Mouse (Mus musculus): ENCODE measurements around the gene Hmgcs2. TPM values are rescaled to one million over a fixed set of nuclear protein-coding genes. Genes with fewer than 3 reads are reported as not detected.

The Hmgcs2 gene
- polyA plus RNA-seq, 1 experiment from 2014 or later: 15.3 TPM

DNA sequence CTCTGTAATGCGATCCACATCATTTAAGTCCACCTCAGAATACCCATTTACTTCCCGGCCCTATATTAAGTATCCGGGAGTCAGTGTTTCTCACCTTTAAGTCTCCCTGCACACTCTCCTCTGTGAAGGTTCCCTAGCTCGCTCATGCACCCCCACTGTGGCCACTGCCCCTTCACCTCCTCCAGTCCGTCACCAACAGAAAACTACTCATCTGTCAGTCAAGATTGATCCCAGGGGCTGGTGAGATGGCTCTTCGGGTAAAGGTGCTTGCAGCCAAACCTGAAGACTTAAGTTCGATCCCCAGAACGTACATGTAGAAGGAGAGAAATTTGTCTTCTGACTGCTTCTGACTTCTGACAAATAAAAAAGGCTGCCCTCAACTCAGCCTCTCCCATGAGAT, 2.2 kb downstream of the Hmgcs2 start:
- no peaks in the 10 kb centered on the region for H3K9me3 ChIP-seq (replicated peaks)
- no peak overlapping the region for H3K27ac ChIP-seq (replicated peaks)
- no peak overlapping the region for H3K9ac ChIP-seq (replicated peaks)
- H3K36me3 ChIP-seq: no peaks in the 10 kb centered on the region
- 96% methylated on average over 8 of the region's 8 CpGs for WGBS
- H3K4me3 ChIP-seq (replicated peaks): no peak overlapping the region
- 0 out of 2 replicates have a peak, but pooled peaks cover 8% of the 10 kb centered on the region for H3K4me1 ChIP-seq
- ATAC-seq (ENCODE audit: low FRiP score): no peak
- no peak overlapping the region for H3K4me2 ChIP-seq
- no peaks in the 10 kb centered on the region for H3K27me3 ChIP-seq (replicated peaks)

DNA sequence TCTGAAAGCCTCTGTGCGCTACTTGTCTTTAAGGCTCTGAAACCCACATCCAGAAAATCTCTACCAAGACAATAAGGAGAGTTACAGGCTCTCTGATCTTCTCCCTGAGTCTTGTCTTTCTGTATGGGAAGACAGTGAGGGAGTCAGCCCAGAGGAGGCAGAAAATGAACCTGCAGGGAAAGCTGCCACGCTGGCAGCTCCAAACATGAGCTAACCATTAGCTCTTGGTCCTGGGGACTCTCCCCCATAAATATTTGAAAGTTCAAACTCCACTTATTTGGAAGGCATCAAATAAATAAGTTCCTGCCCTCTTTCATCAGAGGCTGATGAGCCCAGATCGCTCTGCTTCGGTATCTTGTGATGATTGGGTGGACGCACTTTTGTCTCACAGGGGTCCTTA, 3.0 kb downstream of the Hmgcs2 start:
- Histone ChIP-seq H3K36me3 (no peaks in the 10 kb centered on the region), H3K9me3 (replicated peaks) (no peaks in the 10 kb centered on the region), H3K4me3 (replicated peaks) (no peak overlapping the region), H3K27ac (replicated peaks) (no peak overlapping the region), H3K4me1 (0 out of 2 replicates have a peak, but pooled peaks cover 8% of the 10 kb centered on the region), H3K4me2 (no peak overlapping the region), H3K27me3 (replicated peaks) (no peaks in the 10 kb centered on the region), H3K9ac (replicated peaks) (no peak overlapping the region)
- 95% methylated on average over 5 of the region's 5 CpGs for WGBS
- ATAC-seq (ENCODE audit: low FRiP score): no peak

DNA sequence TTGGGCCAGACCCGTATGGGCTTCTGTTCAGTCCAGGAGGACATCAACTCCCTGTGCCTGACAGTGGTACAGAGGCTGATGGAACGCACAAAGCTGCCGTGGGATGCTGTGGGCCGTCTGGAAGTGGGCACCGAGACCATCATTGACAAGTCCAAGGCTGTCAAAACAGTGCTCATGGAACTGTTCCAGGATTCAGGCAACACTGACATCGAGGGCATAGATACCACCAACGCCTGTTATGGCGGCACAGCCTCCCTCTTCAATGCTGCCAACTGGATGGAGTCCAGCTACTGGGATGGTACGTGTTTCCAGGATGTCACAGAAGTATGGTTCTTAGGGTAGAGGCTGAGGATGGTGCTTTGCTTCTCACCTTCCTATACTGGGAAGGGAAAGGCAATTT, 10.8 kb downstream of the Hmgcs2 start:
- H3K9me3 ChIP-seq (replicated peaks): no peaks in the 10 kb centered on the region
- WGBS: 95% methylated on average over 9 of the region's 9 CpGs
- no peak overlapping the region for H3K4me3 ChIP-seq (replicated peaks)
- H3K27ac ChIP-seq (replicated peaks): no peak overlapping the region
- H3K36me3 ChIP-seq: no peaks in the 10 kb centered on the region
- H3K9ac ChIP-seq (replicated peaks): no peak overlapping the region
- H3K4me1 ChIP-seq: no peaks in the 10 kb centered on the region
- H3K27me3 ChIP-seq (replicated peaks): no peaks in the 10 kb centered on the region
- H3K4me2 ChIP-seq: no peak overlapping the region
- no peak for ATAC-seq (ENCODE audit: low FRiP score)

DNA sequence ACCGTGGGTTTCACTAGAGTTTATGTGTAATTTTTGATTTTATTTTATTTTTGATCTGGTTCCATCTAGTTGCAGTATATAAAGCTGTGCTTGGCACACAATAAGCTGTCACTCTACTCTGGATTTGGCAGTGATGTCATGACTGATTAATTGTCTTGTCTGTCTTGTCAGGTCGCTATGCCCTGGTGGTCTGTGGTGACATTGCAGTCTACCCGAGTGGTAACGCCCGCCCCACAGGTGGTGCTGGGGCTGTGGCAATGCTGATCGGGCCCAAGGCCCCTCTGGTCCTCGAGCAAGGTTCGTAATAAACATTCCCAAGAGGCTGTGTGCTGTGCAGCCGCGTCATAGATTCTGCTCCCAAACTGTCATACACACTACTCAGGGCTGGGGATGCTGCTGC, 15.7 kb downstream of the Hmgcs2 start:
- Histone ChIP-seq H3K36me3 (no peaks in the 10 kb centered on the region), H3K4me2 (no peak overlapping the region), H3K27ac (replicated peaks) (no peak overlapping the region), H3K4me1 (no peaks in the 10 kb centered on the region), H3K4me3 (replicated peaks) (no peak overlapping the region), H3K9ac (replicated peaks) (no peak overlapping the region), H3K9me3 (replicated peaks) (no peaks in the 10 kb centered on the region), H3K27me3 (replicated peaks) (no peaks in the 10 kb centered on the region)
- ATAC-seq (ENCODE audit: low FRiP score): no peak
- WGBS: 76% methylated on average over 10 of the region's 10 CpGs

DNA sequence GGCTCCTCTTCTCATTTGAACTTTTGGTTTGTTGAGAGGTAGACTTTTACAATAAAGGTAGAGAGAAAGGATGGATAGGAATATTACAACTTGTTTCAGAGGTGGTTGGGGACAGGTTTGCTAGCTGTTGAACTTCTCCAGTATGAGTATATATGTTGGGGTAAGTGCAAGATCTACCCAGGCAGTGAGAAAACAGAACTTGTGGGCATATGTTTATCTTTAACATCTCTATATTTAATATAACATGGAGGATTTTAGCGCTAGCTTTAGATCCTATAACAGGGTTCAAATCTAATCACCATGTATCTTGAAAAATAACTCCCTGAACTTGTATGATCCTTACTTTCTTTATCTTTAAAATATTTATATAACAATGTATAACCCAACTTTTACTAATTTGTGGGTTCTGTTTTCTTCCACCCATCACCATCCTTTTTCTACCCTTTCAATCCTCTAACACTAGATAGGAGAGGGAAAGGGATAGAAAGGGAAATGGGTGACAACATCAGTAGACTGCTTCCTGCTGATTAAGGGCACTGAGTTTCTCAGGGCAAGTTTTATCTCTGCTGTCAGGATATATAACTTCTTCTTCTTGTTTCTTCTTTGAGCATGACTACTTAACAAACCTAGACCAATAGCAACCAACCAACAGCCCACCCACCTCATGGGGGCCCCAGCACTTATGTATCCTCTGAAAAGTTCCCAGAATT, 19.3 kb downstream of the Hmgcs2 start:
- 95% methylated on average over 1 of the region's 1 CpGs for WGBS
- no peaks in the 10 kb centered on the region for H3K4me1 ChIP-seq

DNA sequence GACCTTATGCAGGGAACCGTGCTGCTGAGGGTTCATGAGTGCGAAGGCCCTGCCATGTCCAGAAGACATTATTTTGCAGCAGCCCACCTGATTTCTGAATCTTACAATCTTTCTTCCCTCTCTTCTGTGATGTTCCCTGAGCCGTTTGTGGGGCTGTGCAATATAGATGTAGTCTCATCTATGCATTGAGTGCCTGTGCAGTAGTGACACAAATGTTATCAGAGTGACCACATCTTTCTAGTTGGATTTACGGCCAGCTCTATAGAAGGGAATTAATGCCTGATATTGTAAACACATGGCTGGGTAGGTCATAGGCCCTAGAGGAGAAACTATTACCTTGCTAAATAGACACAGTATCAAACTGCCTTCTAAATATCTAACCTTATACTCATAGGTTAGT, 20.0 kb downstream of the Hmgcs2 start:
- Histone ChIP-seq H3K27me3 (replicated peaks) (no peaks in the 10 kb centered on the region), H3K36me3 (no peaks in the 10 kb centered on the region), H3K4me1 (no peaks in the 10 kb centered on the region), H3K4me3 (replicated peaks) (no peak overlapping the region), H3K9me3 (replicated peaks) (no peaks in the 10 kb centered on the region), H3K4me2 (no peak overlapping the region), H3K27ac (replicated peaks) (no peak overlapping the region), H3K9ac (replicated peaks) (no peak overlapping the region)
- ATAC-seq (ENCODE audit: low FRiP score): no peak
- 92% methylated on average over 4 of the region's 4 CpGs for WGBS

More for the DNA sequence above, 19.3 kb downstream of the Hmgcs2 start:
- Histone ChIP-seq H3K36me3 (no peaks in the 10 kb centered on the region), H3K9ac (replicated peaks) (no peak overlapping the region), H3K27me3 (replicated peaks) (no peaks in the 10 kb centered on the region), H3K27ac (replicated peaks) (no peak overlapping the region), H3K4me3 (replicated peaks) (no peak overlapping the region), H3K4me2 (no peak overlapping the region), H3K9me3 (replicated peaks) (no peaks in the 10 kb centered on the region)
- no peak for ATAC-seq (ENCODE audit: low FRiP score)

DNA sequence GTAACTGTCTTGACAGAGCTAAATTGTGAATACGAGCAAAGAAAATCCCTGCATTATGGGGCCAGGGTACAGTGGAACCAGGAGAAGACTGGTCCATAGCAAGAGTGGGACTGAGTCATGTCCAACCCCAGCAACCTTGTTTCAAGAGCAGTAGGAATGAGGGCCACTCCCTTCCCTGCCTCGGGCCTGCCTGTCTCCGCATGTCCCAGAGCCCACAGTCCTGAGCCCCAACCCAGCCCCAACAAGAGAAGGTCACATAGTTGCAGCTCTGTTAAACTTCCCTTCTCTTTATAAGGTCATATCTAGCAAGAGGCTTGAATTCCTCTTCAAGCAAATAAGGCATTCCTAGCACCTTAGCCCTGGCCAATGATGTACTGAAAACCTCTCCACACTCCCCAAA, 21.5 kb downstream of the Hmgcs2 start:
- Histone ChIP-seq H3K27me3 (replicated peaks) (no peaks in the 10 kb centered on the region), H3K9ac (replicated peaks) (no peak overlapping the region), H3K4me2 (no peak overlapping the region), H3K36me3 (no peaks in the 10 kb centered on the region), H3K27ac (replicated peaks) (no peak overlapping the region), H3K4me3 (replicated peaks) (no peak overlapping the region), H3K9me3 (replicated peaks) (no peaks in the 10 kb centered on the region), H3K4me1 (no peaks in the 10 kb centered on the region)
- no peak for ATAC-seq (ENCODE audit: low FRiP score)
- 97% methylated on average over 3 of the region's 3 CpGs for WGBS

DNA sequence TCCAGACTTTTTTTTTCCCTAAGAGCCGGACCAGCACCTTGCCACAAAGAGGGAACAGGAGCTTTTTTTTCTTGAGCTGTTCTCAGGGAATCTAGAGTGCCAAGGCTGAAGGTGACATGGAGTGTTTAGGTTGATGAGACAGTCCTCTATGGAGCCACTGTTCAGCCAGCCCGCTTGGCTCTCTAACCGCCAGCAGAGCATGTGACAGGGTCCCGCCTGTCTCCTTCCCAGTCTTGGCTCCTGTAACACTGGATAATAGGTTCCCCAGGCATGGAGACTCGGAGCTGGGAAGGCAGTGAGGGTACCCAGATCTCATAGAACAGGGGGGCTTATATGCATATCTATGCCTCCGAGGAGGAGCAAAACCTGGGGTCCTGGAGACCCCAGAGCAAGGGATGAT, 28.4 kb downstream of the Hmgcs2 start:
- no peak for ATAC-seq (ENCODE audit: low FRiP score)
- Histone ChIP-seq H3K4me3 (replicated peaks) (no peak overlapping the region), H3K4me2 (no peak overlapping the region), H3K36me3 (no peaks in the 10 kb centered on the region), H3K4me1 (no peaks in the 10 kb centered on the region), H3K9me3 (replicated peaks) (no peaks in the 10 kb centered on the region), H3K27ac (replicated peaks) (no peak overlapping the region), H3K9ac (replicated peaks) (no peak overlapping the region), H3K27me3 (replicated peaks) (no peaks in the 10 kb centered on the region)
- whole genome bisulfite sequencing: 78% methylated on average over 6 of the region's 6 CpGs

DNA sequence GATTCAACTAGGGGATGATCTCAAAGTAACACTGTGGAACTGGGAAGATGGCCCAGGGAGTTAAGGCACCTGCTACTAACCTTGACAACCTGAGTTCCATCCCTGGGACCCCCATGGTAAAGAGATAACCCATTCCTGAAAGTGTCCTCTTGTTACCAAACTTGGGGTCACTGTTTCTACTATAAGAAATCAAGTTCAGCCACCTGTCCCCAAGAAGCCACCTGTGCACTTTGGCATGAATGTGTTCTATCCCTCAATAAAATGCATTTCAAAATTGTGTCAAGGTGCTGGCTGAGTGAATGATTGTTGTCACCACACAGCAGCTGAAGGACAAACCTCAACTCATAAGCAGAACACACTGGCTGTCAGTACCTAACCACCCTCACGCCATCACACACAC, 30.2 kb downstream of the Hmgcs2 start:
- 100% methylated on average over 1 of the region's 1 CpGs for WGBS
- H3K9ac ChIP-seq (replicated peaks): no peak overlapping the region

DNA sequence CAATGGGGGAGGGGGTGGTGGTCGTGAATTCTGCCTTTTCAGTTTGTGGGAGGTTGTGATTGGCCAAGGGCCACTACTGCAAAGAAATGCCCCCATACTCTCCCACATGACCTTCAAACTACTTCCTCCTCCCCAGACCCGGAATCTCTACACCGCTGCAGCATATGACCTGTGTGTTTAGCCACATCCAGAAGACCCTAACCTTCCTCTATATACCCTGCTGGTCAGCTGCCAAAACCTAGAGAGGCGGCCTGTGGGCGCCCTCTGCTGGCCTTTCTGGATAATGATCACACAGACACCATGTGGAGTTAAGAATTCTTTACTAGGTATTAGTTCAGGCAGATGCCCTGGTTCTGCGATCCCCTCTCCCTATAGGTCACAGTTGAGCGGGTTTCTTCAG, 32.6 kb downstream of the Hmgcs2 start:
- H3K27me3 ChIP-seq (replicated peaks): no peaks in the 10 kb centered on the region
- H3K27ac ChIP-seq (replicated peaks): no peak overlapping the region
- H3K36me3 ChIP-seq: no peaks in the 10 kb centered on the region
- H3K9me3 ChIP-seq (replicated peaks): no peaks in the 10 kb centered on the region
- H3K4me2 ChIP-seq: no peak overlapping the region
- WGBS: 30% methylated on average over 7 of the region's 7 CpGs
- no peak overlapping the region for H3K9ac ChIP-seq (replicated peaks)
- peak; percentile 70 for ATAC-seq (ENCODE audit: low FRiP score)
- H3K4me1 ChIP-seq: peaks cover 8% of the 10 kb centered on the region; the same call in 1 of the 2 replicates
- H3K4me3 ChIP-seq (replicated peaks): no peak overlapping the region

More for the DNA sequence above, 30.2 kb downstream of the Hmgcs2 start:
- H3K4me2 ChIP-seq: no peak overlapping the region
- ATAC-seq (ENCODE audit: low FRiP score): no peak
- no peaks in the 10 kb centered on the region for H3K9me3 ChIP-seq (replicated peaks)
- H3K27ac ChIP-seq (replicated peaks): no peak overlapping the region
- no peaks in the 10 kb centered on the region for H3K27me3 ChIP-seq (replicated peaks)
- no peaks in the 10 kb centered on the region for H3K4me1 ChIP-seq
- H3K4me3 ChIP-seq (replicated peaks): no peak overlapping the region
- H3K36me3 ChIP-seq: no peaks in the 10 kb centered on the region

DNA sequence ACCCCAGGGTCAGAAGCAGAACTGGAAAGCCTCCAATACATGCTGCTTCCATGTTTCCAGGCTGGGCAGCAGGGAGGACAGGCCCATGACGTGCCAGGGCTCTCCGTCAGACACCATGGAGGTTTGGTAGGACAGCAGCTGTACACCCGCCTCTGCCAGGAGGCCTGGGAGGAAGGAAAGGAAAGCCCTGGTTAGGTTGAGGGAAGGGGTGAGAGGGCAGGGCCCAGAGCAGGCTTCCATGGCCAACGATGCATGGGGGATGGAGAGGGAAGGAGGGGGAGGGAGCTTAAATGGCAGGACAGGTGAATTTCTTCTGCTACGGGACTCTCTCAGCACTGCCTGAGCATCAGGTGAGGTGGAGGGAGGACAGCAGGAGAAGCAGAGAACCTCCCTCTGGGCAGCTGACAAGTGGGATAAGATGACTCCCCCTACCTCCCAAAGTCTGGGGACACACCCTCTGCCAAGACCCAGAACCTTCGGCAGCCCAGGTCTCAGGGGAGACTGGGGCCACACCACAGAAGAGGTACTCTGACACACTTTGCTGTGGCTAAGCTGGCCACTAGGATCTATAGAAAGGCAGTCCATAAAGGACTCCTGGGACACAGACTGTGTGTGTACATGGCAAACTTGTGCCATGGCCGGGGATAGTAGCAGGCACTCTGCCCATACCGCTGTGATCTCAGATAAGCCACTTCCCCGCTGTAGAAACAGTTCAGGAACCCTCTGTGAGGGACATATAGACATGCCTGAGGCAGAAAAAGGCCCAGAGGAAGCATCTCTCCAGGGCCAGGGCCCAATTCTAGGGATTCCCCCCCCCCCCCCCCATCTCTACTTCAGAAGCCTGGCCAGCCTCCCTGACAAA, 33.3 kb downstream of the Hmgcs2 start:
- Histone ChIP-seq H3K27ac (replicated peaks) (no peak overlapping the region), H3K9ac (replicated peaks) (no peak overlapping the region), H3K9me3 (replicated peaks) (no peaks in the 10 kb centered on the region), H3K4me1 (peaks cover 8% of the 10 kb centered on the region; the same call in 1 of the 2 replicates), H3K4me2 (no peak overlapping the region), H3K27me3 (replicated peaks) (no peaks in the 10 kb centered on the region), H3K36me3 (no peaks in the 10 kb centered on the region), H3K4me3 (replicated peaks) (no peak overlapping the region)
- WGBS: 90% methylated on average over 9 of the region's 9 CpGs
- no peak for ATAC-seq (ENCODE audit: low FRiP score)

DNA sequence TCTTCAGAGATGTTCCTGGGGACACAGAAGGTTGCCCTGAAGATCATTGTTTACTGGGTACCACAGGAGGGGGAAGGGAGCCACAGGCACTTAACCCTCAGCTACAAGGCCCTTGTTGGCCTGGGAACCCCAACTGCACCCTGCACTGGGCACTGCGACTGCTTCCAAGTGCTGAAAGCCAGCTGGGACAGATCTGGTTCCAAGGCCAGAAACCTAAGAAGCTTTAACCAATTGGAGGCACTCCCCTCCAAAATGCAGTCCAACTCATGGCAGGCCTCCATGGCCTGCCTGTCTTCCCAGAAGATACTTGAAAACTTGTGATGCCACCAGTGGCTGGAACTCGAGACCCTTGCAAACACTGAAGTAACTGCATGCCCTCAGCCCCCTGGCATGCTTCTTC, 34.9 kb downstream of the Hmgcs2 start:
- no peak for ATAC-seq (ENCODE audit: low FRiP score)
- WGBS: 87% methylated on average over 2 of the region's 2 CpGs
- Histone ChIP-seq H3K4me1 (peaks cover 8% of the 10 kb centered on the region; the same call in 1 of the 2 replicates), H3K27ac (replicated peaks) (no peak overlapping the region), H3K36me3 (no peaks in the 10 kb centered on the region), H3K4me2 (no peak overlapping the region), H3K27me3 (replicated peaks) (no peaks in the 10 kb centered on the region), H3K4me3 (replicated peaks) (no peak overlapping the region), H3K9ac (replicated peaks) (no peak overlapping the region), H3K9me3 (replicated peaks) (no peaks in the 10 kb centered on the region)

All from neural tube, embryonic 15.5 days (tissue).